Mouse (Mus musculus) right cerebral cortex, postnatal 25 days (tissue): Measurements from ENCODE around the gene Gadd45b.

Experiments used
- DNase-seq: peaks from one replicate; pipeline ENCODE4 v3.0.0; 2022

Gene Gadd45b

DNA sequence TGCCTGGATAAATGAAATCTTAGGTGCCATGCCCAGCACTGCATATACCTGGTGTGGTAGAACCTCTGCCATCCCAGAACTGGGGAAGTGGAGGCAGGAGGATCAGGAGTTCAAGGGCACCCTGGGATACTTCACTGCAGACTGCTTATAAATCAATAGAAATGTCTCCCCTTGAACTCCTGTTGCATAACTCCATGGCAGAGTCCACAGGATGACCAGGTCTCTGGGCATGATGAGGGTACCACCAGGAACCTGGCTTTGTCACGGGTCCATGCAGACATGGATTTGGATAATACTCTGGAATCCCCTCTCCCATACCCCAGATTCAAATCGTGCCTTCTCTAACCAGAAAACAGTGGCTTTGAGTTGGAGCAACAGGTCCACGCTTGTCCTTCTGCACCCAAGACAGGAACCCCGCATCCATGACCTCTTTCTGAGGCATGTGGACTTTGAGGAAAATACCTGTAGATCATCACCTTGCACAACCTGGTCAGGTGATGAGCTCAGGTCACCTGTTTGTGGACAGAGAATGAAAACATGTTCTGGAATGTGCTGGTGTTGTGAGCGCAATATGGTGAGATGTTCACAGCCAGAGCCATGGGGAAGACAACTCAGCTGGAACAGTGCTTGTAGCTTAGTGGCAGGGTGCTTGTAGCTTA is 29.2 kb downstream of the Gadd45b start:
- DNase-seq: no peak

DNA sequence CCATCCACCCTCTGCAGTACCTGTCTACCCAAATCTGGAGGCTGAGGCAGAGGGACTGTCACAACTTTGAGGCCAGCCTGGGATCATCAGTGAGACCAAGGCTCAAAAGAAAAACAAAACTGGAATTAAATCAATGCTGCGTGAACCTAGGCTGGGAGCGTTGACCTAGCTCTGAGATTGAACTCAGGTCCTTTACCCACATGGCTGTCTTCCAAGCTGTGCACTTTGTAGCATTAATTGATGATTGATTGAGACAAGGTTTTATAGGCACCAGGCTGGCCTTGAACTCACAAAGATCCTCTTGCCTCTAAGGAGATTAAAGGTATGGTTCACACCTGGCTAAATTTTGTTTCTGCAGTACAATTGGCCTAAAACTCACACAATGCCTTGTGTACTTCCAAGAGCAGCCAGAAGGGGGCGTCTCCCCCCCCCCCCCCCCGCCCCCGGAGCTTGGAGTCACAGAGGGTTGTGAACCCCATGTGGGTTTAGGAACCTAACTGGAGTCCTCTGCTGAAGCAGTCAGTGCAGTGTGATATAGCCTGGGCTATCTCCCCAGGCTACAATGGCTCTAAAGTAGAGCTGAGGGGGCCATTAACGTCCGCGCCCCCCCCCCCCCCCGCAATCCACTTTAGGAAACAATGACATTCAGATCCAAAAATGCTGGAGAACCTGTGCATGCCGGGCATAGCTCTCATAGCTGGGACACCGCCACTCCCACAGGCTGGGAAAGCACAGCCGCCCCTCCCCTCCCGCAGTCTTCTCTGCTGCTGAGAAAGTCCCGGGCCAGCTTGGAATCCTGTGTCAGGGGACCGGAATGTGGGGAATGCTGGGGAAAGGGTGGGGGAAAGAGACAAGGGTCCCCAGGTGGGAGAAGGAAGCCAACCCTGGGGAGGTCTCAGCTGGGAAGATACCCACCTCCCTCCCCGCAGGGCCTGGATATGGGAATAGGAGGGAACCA is 31.0 kb downstream of the Gadd45b start:
- no peak for DNase-seq

DNA sequence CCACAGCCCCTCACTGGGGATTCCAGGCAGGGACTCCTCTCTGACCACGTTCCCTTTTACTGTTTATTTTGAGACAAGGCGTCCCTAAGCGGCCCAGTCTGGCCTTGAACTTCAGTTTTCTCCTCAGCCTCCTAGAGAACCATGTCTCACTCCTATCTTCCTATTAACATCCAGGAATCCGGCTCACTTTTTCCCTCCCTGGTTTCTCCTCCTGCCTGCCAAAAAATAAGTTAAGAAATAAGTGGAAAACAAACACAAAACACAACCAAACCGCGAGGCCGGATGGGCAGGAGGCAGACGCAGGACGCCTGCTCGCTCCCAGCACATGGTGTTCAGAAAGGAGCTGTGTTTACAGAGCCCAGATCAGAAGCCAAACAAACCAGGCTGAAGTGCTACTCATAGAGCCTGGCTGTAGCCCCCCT is 32.2 kb downstream of the Gadd45b start:
- no peak for DNase-seq

DNA sequence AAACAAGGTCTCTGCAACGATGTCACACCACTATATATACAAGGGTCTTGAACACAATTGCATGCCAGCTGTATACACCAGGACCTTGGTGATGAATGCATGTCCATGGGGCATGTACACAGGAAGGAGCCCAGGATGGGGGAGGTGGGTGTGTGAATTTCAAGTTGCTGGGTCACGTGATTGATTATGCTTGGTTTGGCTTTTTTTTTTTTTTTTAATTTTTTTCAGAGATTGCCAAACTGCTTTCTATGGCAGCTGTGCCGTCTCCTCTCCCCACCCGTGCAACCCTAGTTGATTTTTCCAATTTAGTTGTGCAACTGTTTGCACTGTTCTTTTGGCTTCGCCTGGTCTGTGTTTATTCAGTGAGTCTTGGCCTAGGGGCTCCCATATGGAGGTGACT is 32.7 kb downstream of the Gadd45b start:
- DNase-seq: no peak

DNA sequence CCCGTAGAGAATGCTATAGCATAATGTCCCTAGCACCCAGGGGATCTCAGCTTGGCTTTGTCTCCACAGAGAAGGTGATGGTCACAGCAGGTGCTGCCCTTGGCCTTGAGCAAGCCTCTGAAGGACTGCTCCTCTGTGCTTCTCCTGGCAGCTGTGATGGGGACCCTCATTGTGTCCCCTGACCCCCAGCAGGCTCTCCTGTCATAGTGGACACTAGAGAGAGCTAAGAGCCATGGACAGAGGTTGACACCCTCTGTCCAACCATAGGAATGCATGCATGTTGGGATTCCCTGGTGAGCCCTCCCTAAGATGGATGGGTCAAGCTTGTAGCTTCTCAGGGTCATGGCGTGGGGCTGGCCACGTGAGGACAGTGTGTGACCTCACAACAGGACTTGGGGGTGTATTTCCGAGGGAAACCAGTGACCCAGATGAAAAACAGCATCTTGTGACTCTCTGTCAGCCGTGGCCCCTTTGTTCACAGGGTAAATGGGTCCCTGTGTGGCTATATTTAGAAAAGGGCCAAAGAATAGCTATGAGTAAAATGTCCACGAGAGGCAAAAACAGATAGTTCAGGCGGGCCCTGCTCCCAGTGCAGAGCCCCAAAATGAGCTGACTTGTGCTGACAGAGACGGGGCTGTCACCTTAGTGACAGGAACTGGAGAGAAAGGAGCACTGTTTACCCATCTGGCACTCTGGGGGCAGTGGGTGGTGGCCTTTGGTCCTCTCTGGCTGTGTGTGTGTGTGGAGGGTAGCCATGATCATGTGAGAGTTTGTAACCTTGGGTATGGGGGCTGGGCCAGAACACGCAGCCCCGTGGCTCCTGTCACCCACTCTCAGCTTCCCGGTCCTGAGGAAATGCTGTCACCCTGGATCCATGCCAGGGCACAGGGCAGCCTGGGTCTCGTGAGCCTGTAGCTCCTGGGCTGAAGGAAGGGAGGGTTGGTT is 33.4 kb downstream of the Gadd45b start:
- DNase-seq: no peak

DNA sequence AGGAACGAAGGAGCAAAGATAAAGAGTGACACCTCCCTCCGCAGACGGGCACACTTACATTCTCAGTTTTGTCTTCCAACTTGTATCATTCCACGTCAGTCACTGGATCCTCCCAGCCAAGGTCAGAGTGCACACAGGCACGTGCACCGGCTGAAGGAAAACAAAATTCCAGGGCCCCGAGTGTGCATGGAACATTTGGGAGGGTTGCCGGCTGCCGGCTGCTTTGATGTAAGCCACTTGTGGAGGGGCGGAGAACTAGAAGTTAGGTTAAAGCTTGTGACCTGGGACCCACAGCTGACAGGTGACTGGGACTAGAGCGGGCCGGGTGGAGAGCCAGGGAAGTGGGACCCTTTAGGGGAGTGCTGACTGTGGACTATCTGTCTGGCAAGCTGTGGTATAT is 36.4 kb downstream of the Gadd45b start:
- DNase-seq: no peak

DNA sequence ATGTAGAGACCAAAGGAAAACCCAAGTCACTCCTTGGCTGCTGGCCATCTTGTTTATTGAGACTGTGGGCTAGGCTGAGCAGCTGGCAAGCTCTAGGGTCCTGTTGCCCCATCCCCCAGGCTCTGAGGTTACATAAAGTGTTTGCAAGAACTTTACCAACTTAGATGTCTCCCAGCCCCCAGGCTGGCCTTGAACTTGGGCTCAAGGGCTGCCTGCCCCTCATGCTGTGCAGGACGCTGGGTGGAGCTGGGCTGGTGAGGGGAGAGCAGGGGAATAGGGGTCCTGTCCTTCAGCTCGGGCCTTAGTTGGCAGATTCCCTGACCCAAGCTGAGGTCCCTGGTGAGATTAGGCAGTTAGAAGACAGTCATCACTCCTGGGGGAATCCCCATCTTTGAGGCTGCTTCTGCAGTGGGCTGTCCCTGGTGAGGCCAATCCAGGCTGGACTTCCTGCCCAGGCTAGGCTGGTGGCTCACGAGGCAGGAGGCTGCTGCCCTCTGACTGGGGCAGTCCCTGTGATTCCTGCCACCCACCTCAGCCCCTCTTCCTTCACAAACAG is 37.3 kb downstream of the Gadd45b start:
- DNase-seq: no peak

DNA sequence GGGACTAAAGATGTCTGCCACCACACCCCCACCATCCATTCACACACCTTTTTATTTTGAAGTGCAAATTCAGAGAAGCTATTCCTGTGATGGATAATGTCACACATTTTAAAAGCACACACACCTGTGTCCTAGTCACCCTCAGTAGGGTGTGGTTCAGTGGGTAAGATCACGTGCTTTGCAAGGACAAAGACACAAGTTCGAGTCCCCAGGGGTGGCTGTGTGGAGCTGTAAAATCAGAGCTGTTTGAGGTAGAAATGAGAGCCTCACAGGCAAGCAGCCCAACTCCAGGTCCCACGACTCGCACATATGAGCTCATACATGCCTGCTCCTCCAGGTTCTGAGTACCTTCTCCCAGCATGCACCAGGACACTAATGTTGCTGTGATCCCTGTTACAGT is 38.2 kb downstream of the Gadd45b start:
- DNase-seq: no peak

DNA sequence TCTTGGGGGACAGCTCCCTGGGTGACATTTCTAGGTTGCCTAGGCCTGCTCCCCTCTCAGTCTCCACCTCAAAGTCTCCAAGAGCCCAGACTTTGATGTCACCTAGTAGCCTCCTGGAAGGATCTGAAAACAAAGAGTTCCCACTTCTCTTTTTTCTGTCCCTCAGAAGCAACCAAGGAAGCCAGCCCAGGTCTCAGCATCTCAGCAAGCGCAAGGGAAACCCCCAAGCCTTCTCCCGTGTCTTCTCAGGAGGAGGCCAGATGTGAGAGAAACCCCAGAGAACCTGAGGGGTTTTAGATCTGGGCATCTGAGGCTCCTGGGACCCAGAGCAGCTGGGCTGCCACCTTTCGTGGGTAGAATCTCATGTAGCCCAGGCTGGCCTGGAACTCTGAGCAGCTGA is 39.4 kb downstream of the Gadd45b start:
- no peak for DNase-seq

DNA sequence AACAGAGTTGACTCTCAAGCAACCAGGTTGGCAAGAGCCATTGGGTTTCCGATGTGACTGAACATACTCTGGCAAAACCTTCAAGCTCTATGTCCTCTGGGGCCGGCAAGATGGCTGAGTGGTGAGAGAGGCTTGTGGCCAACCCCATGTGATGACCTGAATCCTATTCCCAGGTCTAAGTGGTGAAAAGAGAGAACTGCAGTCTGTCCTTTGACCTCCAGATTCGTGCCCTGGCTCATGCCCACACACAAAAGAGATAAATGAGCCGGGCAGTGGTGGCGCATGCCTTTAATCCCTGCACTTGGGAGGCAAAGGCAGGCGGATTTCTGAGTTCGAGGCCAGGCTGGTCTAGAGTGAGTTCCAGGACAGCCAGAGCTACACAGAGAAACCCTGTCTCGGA is 40.3 kb downstream of the Gadd45b start:
- DNase-seq: no peak

DNA sequence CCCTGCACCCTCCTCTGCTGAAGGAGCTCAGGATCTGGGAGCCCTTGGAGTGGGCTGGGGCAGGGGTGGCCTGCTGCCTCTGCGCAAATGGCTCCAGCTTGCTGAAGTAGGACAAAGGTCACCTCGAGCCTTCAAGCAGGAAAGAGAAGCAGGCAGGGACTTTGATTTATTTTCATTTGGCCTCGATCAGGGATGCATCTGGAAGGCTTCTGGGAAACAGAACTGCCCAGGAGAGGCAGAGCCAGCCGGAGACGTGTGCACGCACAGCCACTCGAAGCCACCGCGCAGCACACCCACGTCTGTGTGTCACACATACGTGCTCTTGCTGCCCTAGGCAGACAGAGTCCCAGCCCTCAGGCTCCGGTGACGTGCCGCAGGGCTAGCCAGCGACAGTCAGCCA is 41.7 kb downstream of the Gadd45b start:
- DNase-seq: no peak

DNA sequence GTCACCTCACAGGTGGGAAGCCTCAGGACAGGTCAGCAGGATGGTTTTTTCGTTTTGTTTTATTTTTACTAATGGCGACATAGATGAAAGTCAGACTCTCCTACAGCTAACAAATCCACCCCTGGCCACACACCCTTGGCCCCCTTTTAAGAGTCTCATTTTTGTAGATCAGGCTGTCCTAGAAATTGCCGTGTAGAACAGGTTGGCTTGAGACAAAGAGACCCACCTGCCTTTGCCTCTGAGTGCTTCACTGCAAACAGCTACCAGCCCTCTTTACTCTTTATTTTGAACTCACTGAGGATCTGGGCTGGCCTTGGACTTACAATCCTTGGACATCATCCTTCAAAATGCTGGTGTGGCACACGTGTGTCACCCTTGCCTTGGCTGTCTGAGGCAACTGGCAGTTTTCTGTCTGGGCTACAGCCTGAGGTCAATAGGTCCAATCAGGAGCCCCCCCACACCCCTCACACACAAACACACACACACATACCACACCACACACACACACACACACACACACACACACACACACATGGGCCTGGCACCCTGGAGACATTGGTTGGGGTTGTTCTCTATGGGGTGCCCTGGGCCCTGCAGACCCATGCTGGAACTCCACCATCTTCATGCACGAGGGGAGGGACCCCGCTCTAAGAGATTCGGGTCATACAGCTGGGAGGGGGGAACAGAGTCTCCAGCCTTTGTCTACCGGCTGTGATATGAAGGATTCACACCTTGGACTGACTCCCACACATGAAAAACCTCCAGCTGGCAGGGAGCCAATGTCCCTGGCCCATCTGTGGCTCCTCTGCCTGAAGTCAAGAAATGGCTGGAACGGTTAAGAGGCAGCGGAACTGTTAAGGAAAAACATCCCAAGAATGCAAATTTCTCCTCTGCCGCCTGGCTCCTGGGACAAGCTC is 42.5 kb downstream of the Gadd45b start:
- DNase-seq: no peak

DNA sequence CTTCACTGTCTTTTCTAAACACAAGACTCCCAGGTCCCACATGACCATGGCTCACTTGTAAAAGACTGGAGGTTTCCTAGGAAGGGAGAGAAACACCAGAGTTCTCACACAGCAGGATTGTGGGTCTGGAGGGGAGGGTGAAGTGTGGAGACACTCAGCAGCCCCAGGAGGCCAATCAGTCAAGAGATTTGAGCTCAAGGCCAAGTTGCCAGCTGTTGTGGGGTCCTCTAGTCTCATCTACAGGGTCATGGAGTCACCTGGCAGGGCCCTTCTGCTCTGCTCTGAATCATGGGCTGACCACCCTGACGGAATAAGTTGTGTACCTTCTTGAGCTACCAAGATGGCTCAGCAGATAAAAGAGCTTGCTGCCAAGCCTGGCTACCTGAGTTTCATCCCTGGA is 43.8 kb downstream of the Gadd45b start:
- DNase-seq: no peak

DNA sequence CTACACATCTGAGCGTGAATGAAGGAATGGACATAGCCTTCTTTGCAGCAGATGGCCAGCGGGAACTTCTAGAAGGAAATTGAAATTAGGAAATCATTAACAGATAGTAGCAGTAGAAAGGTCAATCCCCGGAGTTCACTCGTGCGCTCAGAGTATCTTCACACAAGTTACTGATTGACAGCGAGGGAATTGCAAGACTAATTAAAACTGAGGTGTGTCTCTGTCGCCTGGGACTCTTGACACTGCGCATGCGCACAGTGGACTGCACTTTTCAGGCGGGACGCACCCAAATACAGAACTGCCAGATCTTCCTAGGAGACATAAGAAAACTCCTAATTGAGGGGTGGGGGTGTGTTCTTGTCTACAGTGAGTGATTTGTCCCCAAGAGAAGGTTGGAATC is 45.6 kb downstream of the Gadd45b start:
- no peak for DNase-seq

DNA sequence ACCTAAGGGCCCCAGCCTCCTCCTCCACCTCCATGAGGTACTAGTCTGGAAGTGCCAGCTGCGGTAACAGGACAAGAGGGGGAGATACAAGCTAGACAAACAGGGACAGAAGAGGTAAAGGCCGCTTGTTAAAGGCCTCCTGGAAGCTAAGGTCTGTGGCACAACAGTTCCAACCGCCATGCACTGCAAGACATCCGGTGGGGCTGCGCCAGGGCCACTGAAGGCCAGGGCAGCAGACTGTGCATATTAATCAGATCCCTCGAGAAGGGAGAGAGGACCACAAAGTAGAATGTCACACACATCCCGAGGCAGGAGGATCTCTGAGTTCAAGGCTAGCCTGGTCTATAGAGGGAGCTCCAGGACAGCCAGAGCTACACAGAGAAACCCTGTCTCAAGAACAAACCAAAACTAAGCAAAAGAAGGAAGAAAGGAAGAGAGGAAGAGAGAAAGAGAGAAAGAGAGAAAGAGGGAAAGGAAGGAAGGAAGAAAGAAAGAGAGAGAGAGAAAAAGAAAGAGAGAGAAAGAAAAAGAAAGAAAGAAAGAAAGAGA is 51.8 kb downstream of the Gadd45b start:
- no peak for DNase-seq
